Mouse (Mus musculus): ENCODE measurements around the gene Pnpla2. TPM values are rescaled to one million over a fixed set of nuclear protein-coding genes. Genes with fewer than 3 reads are reported as not detected.

Pnpla2 gene
- total RNA-seq, 2 experiments from 2014 or later: 552 to 604 TPM

- intact Hi-C loops (cut with DNase I): no loop called here
- DNase-seq: no peak
Measured at GRCm38 (mm10) chr7:141430585-141431240, 24.3 kb upstream of the Pnpla2 start.

GRCm38 (mm10) chr7:141431434-141432185, 23.4 kb upstream of the Pnpla2 start:
- intact Hi-C loops (cut with DNase I): no loop called here
- no peak for DNase-seq

- peak in 1 of 2 experiments; percentile 58 for DNase-seq
- intact Hi-C loops (cut with DNase I): no loop called here
Measured at GRCm38 (mm10) chr7:141432186-141432611, 22.8 kb upstream of the Pnpla2 start.

GRCm38 (mm10) chr7:141432741-141433516, 22.1 kb upstream of the Pnpla2 start:
- intact Hi-C loops (cut with DNase I): no loop called here
- peak in 1 of 2 experiments; percentile 62 for DNase-seq

GRCm38 (mm10) chr7:141433517-141434400, 21.2 kb upstream of the Pnpla2 start:
- DNase-seq: no peak
- intact Hi-C loops (cut with DNase I): no loop called here

DNA sequence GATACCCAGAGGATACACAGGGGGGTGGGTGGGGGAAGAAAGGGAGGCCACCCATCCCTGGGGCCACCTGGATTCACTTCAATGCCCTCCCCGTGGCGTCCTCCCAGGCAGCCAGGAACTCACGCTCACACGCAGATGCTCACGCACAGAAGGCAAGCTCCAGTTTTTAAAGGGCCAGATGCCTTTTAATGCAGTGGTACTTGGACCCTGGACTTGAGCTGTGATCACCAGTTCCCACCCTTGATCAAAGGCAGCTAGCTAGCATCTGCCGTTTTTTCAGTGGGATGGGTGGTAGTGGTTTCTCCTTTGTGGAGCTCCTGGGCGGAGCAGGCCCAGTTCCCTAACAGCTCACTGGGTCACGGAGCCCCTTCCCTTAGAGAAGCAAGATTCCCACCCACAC, 20.5 kb upstream of the Pnpla2 start:
- peak; percentile 39 to 53 for DNase-seq
- intact Hi-C loops (cut with DNase I): no loop called here

DNA sequence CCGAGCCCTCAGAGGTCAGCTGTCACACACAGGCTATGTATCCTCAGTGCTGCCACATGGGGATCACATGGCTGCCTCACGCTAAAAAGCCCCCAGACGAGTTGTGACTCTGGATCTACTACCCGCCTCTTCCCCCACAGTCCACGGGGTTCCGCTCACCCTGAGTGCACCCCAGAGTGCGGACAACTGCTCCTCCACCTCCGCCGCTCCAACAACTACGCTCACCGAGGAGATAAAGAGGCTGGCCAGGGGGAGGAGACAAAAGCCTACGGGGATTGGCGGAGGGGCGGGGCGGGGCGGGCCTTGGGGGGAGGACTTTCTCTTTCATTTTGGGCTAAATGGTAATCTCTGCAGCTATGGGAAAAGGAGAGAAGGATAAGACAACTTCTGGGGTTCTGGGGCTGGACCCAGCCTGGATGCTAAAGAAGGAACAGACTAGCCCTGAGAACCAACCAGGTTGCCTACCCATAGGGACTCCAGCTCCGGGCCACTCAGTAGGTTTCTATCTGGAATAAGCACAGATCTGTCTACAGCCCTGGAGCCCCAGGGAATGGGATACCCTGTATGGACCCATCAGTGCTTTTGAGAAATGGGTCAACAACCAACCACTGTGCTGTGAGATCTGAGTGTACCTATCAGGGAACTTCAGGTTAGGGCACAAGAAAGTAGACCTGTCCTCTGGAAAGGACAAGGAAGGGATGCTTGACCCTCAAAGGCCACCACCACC, 19.7 kb upstream of the Pnpla2 start:
- intact Hi-C loops (cut with DNase I): no loop called here
- peak; percentile 66 to 68 for DNase-seq

DNA sequence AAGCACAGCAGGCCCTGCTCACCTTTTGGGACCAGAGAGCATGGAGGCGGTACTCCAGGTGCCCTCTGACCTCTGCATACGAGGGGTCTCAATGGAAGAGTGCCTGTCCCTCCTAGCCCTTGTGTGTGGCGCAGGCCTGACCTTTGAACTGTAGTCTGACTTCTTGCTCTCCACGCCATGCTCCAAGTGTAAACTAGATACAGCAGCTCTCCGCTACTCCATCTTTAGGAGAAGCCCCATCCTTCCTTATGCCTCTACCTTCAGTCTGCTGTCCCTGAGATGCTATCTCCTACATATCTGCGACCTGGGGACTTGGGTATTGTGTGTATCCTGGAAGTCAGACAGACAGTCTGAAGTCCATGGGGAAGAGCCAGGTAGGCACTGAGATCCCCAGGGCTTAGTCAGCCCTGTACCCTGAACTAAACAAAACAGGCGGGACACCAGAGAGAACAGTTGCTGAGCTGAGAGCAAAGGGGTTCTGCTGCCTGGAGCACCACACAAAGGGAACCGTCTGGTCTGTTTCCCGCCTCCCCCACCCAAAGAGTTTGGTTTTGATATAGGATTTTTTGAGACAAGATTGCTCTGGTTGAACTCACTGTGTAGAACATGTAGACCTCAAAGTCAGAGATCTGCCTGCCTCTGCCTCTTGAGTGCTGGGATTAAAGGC, 19.0 kb upstream of the Pnpla2 start:
- DNase-seq: no peak
- intact Hi-C loops (cut with DNase I): no loop called here

- DNase-seq: no peak
- intact Hi-C loops (cut with DNase I): no loop called here
Measured at GRCm38 (mm10) chr7:141436523-141436892, 18.5 kb upstream of the Pnpla2 start.

GRCm38 (mm10) chr7:141437178-141438120, 17.5 kb upstream of the Pnpla2 start, which contains the start of gene Slc25a22:
Gene Slc25a22, minus strand, starts transcription at chr7:141437892.
- DNase-seq: peak; percentile 82 to 89
- intact Hi-C loops (cut with DNase I): loop anchor here (1.0 kb wide), 1 partner anchor 28 kb away; no protein-coding TSS in a partner anchor

- intact Hi-C loops (cut with DNase I): no loop called here
- DNase-seq: no peak
Measured at GRCm38 (mm10) chr7:141438201-141438968, 16.6 kb upstream of the Pnpla2 start.

- no peak for DNase-seq
- intact Hi-C loops (cut with DNase I): no loop called here
Measured at GRCm38 (mm10) chr7:141439140-141439679, 15.8 kb upstream of the Pnpla2 start.

GRCm38 (mm10) chr7:141439811-141440210, 15.2 kb upstream of the Pnpla2 start:
- no peak for DNase-seq
- intact Hi-C loops (cut with DNase I): no loop called here

GRCm38 (mm10) chr7:141440613-141441012, 14.4 kb upstream of the Pnpla2 start:
- intact Hi-C loops (cut with DNase I): no loop called here
- DNase-seq: peak; percentile 50 to 60

DNA sequence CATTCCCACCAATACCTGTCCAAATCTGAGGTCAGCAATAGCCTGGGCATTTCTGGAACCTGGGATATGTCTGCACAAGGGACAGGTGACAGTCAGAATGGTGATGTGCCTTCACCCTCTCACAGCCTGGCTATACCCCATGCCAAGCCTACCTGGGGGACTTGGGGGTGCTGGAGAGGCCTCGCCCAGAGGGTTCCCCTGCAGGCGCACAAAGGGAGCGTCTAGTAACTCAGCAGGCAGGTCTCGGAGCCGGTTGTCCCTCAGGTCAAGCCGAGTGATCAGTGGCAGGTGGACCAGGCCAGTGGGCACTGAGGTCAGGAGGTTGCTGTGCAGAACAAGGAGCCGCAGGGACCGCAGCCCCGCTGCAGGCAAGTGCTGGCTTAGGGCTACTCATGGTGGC, 13.5 kb upstream of the Pnpla2 start:
- intact Hi-C loops (cut with DNase I): no loop called here
- no peak for DNase-seq

DNA sequence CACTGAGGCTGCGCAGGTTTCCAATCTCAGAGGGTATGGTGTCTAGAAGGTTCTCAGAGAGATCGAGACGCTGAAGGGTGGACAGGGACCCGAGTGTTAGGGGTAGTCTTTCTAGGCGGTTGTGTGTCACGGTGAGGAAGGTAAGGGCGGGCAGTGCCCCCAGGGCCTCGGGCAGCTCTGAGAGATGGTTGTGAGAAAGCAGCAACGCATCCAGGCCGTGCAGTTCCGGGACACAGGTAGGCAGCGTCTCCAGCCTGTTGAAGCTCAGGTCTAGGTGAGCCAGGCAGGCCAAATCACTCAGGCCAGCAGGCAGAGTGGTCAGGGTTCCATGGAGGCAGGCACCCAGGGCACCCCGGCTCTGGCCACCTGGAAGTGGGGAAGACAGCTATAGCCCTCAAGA, 12.8 kb upstream of the Pnpla2 start:
- no peak for DNase-seq
- intact Hi-C loops (cut with DNase I): no loop called here

Data from heart, postnatal 36 days (tissue).